Mouse (Mus musculus): ENCODE results near the gene Mras.

The Mras gene

DNA sequence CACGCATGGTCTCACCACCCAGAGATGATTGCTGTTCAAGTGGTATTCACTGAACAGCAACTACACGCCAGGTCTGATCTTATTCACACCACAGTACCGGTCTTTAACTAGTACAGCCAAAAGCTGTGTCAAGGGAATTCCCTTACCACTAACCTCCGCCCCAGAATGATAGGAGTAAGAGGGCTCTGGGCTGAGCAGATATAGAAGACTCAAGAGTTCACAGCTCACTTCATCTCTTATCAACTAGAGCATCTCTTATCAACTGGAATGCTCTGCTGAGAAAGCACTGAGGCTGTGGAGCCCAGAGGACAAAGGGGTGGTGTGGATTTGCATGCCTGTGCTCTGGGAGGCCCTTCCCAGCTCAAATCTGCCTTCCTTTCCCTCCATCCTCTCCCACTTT is 25.4 kb downstream of the Mras start:
- no peak for DNase-seq (ENCODE audit: low spot score)

DNA sequence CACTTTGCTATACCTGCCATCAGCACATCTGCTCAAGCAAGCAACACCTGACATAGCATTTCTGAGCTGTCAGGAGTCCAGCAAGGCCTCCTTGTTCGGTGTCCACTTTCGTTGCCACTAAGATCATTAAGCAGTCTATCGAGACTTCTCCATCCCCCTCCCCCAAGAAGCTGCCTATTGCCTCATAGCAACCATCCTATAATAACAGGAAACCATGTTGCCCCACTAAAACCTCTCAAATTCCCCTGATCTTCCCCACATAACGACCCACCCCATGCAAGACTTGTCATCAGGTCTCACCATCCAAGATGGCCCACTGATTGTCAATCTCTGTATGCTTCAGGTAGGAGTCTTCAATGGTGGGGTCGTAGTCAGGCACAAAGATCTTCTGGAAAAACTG is 26.1 kb downstream of the Mras start:
- no peak for DNase-seq (ENCODE audit: low spot score)

DNA sequence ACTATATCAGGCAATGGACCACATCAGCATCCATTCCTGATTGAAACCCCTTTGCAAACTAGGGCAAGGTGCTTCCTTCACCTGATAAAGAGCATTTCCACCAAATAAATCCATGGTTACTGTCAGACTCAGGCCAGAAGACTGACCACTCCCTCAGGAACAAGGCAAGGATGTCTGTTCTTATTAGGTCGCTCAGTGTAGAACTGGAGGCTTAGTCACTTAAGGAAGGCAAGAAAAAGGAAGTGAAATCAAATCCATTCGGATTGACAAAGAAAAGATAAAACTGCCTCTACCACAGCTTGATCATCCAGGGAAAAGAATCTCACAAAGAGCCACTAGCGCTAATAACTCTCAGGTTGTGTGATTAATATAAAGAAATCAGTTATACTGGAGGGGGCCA is 27.9 kb downstream of the Mras start:
- DNase-seq (ENCODE audit: low spot score), result no peak

DNA sequence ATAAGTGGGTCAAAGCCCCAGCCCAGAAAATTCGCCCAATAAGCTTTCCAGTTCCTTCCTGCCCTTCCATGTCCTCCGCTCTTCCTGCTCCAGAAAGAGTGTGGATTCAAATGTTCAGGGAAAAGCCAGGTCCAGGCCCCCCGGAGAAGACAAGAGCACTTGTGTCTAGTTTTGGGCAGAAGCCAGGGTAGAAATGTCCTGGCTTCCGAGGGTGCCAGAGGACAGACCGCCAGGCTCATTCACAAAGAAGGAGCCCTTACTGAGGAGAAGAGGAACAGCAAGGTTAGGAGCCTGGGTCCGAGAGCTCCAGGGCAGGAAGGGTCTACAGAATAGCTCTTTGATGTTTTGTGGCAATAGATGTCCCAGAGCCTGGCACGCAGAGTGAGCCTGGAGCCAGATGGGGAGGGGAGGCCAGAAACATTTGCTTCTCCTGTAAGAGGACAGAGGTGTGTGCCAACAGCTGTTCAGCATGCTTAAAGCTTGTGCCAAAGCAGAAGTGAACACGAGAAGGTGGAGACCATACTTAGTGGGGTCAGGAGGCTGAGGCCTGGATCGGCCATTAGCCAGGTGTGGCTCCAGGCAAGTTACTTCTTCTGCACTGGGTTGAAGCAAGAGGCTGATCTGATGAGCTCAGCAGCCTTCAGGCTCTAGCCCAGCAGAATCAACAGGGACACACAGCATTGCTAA is 35.8 kb downstream of the Mras start:
- DNase-seq (ENCODE audit: low spot score), result no peak

DNA sequence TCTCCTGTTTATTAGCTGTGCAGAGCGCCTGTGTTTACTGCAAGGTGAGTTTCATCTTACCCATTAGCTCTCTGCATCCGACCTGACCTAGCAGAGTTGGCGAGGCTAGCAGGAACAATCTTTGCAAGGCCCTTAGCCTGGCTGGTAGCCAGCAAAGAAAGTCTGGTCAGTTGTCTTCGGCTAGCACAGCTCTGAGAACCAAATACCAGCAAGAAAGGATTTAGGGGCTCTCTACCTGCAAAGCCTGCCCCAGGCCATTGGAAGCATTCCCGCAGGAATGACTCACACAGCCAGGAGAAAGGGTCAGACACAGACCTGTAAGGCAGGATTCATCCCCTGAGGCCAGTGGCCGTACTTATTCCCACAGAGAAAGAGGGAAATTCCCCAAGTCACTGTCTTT is 36.4 kb downstream of the Mras start:
- DNase-seq (ENCODE audit: low spot score), result no peak

DNA sequence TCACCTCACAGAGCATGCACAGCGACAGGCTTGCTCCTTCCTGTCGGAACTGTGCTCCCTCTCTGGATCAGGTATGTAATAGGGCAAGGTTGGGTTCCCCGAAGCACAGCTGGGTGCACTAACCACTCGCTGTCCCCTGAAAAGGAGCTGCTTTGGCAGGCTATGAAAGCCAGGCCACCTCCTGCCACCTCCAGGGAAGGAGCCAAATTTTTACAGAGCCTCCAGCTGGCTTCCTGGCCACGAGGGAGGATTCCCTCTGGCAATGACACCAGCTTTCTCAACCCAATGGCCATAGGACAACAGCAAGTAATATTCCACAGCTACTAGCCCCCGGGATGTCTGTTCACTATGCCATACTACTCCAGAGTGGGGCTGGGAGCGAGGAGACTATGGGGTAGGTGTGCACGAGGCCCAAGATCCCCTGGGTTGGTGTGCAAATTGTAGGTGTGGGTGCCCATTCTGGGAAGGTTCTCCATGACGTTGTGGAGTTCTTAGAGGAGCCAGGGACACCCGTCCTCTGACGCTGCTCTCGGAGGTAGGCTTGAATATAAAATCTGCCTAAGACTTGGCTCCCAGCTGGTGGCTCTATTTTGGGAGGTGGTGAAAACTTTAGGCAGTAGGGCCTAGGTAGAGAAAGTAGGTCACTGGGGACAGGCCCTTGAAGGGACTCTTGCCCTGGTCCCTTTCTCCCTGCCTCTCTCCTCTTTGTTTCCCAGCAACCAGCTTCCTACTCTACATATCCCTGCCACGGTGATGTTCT is 39.9 kb downstream of the Mras start:
- DNase-seq (ENCODE audit: low spot score), result no peak

DNA sequence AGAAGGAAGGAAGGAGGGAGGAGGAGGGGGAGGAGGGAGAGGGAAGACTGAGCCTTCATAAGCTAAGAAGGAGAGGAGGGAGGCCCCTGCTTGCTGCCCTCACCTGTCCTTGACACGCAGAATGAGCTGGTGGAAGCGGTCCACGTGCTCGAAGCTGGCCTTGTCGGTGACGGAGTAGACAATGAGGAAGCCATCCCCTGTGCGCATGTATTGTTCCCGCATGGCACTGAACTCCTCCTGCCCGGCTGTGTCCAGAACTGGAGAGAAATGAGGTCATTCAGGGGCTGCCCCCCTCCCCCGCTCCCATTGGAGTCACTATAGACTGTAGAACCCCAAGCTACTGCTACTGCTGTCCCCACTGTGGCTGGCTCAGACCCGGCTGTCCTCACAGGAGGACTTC is 42.8 kb downstream of the Mras start:
- no peak for DNase-seq (ENCODE audit: low spot score)

DNA sequence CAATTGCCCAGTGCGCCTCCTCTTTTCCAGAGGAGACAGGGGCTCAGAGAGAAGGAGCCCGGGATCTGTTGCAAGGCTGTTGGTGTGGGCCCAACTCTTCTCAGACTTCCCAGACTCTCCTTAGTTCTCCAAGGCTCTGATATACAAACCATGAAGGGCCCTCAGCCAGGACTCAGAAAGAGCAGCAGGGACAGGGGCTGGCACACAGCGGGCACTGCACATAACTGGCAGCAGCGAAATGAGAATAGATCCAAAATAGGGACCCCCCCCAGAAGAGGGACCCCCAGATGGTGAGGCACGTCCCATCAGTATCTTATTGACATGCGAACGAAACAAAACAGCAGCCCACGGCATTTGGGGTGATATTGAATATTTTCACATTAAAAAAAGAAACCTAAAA is 44.0 kb downstream of the Mras start:
- DNase-seq (ENCODE audit: low spot score), result no peak

DNA sequence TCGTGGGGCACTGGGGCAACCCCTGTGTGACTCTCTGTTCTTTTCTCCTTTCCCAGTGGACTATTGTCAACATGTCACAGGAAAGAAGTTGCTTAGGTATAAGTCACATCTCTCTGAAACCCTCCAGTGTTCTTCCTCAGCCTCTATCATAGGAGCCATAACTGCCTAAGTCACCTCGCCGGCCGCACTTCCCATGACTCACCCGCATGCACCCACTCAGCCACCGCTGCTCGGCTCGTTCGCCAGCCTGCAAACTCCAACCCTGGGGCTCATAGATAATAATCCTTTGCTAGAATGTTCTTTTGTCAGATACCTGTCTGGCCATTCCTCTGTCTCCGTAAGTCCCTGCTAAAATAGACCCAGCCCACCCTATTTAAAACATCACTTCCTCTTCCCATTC is 45.6 kb downstream of the Mras start:
- DNase-seq (ENCODE audit: low spot score), result no peak

DNA sequence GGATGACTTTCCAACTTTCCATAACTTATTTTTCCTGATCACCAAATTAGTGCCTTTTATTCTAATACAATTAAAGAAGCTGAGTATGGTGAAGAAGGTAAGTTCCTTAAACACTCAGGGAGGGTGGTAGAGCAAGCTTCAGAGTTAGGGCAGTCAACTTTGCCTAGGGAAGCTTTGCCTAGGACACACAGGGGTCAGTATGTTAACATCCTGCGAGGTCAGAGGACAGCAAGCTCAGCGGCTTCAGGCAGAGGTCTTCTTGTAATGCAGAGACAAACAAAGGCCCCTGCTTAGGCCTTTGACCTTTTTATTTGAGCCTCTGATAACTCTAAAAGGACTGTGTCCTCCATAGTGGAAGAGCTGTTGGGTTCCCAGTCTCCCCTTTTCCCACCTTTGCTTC is 46.5 kb downstream of the Mras start:
- DNase-seq (ENCODE audit: low spot score), result no peak

DNA sequence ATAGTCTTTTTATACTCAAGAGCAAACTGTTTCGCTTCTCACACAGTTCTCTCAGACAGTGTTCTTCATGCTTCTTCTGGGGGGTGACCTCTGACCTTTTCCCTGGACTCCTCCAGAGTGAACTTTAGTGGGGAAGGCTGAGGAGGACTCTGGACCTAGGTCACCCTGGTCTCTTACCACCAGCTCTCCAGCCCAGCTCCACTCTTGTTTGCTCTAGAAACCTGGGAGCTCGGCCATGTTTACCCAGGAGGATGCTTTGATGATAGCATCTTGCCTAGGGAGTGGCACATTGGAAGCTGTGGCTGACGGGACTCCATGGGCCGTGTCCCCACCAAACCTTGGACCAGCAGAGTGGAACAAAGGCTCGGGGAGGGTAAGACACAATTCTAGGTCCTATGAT is 47.0 kb downstream of the Mras start:
- DNase-seq (ENCODE audit: low spot score), result no peak

DNA sequence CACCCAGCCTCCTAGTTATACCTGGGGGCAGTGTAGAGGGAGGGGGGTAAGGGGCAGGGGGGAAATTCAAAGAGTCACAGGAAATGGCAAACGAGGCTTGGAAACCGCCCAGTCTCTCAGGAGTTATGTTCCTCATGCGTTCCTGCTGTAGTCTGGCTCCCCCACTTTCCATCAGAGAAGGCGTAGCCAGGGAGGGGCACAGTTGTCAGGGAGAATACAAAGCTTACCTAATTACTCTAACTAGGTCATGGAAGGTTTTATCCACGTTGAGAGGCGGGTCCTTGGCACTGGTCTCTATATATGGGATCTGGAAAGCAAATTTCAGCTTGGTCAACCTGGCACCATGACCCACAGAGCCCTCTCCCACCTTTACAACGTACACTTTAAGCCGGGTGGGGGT is 47.7 kb downstream of the Mras start:
- no peak for DNase-seq (ENCODE audit: low spot score)

DNA sequence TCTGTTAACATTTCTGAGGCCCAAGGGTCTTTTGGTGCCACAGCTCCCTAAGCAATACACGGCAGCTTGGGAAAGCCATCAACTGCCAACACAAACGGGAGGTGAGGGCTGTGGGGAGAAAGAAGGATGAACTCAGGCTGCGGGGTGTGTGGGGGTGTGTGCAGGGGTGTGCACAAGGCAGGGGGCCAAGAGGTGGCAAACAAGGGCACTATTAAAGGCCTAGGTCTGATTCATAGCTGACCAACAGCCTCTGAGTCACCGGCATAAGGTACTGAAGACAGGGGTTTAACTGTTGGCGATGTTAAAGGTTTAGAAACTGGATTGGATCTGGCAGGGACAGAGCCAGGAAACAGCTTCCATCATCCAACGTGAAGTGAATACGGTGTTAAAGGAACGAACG is 48.3 kb downstream of the Mras start:
- no peak for DNase-seq (ENCODE audit: low spot score)

DNA sequence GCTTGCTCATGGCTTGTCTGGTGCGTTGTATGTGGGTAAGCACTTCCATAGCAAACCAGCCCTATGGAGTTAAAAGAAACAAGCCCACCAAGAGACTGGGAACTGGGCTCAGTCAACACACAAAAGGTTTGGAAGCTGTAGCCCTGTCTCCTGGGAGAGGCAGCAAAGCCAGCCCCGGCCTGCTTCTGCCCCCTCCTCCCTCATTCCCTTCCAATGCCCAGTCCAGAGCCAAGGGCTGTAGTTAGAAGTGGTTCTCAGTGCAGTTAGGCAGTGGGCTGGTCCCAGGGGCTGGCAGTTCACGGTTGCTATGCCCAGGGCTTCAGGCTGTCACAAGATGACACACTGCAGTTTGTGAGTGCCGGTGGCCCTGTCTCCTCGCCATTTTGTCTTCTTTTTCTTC is 49.1 kb downstream of the Mras start:
- DNase-seq (ENCODE audit: low spot score), result no peak

DNA sequence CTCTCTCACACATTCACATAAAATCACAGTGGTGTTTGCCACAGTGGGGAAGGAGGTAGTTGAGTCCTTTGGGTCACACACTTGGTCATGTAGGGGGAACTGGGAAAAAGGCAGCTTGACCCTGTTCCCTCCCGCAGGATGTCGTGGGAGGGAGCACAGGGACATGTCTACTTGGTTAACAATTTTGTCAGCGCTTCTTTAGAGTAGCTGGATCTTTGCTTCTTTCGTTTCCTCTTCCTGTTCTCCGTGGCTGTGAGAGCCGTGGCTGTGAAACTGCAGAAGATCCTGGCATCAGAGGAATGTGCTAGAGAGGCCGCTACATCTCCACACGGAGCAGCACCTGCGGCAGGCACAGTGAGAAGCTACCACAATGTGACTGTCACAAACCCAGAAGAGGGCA is 54.6 kb downstream of the Mras start:
- no peak for DNase-seq (ENCODE audit: low spot score)

DNA sequence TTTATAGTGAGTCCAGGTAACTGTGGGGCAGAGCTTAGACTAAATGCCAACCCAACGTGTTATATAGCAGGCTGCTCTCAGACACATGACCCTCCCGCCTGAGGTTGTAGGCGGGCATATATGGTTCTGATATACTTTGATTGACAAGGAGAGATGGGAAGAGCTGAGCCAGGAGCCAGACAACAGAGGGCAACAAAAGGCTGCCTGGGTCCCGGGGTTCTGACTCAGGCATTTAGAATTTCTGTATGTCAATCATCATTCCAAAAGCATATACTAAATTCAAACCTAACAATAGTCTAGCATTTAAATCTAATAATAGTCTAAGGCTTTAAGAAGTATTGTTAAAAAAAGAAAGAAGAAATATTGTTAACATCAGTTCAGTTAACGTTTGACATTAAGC is 58.0 kb downstream of the Mras start:
- DNase-seq (ENCODE audit: low spot score), result no peak

DNA sequence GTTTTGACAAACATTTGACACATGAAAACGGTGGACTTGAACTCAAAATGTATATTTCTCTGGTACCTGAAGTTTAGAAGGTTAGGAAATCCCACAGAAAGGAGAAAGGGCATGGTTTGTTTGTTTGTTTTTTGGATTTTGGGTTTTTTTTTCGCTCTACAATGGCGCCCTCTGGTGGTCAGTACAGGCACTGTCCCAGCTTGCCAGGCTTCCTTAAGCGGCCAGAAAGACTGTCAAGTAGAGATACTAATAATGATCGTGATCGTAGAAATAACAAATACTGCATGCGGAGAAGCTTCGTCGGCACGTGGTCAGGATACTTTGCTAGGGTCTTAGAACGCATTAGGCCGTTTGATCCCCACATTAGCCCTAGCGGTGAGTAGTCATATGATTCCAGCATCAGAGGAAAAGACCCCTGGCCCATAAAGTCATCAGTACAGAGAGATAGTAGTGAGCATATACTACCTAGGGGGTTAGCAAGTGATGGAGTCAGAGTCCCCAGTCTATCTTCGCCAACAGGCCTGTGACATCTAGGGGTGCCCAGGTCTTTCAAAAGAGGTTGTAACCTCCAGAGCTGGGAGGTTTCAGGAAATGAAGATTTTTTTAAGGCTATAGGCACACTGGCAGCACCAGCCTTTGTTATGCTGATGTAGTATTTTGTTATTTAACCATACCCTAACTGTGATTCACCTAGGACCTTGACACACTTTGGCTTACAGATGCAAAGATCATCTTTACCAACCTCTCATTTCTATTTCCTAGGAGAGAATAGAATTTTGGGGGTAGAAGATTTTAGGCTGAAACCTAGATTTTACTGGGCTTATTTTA is 60.4 kb downstream of the Mras start:
- peak; percentile 61 for DNase-seq (ENCODE audit: low spot score)

DNA sequence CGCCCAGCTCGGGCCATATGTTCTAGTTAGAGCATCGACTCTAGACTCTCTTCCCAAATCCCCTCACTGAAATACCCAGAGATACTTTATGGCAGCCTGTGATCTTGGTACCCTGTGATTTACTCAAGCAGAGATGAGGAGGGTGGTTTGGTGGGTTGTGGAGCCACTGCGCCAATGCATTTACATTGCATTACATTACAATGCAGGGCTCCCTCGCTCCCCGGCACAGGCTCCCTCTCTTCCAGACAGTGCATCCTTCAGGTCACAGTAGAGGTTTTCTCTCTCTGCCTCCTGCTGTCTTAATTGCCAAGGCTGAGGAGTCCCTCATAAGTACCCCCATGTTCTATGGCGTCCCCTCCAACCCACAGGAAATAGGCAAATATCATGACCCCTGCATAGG is 68.8 kb downstream of the Mras start:
- DNase-seq (ENCODE audit: low spot score), result no peak

DNA sequence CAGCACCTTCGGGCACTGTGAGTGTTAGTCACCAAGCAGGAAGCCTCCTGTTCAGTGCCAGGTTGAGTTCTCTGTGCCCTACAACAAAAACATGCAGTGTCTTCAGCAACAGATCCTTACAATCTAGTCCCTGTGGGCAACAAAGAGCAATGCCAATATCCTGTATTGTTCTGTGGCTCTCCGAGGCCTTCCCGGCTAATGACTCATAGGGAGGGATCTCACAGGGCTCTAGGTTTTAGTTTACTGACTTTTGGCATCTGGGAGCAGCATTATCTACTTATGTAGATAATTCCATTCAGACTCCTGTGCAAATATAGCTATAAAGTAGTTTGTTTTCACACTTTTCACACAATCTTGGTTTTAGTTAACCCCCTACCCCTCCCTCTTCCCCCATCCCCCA is 71.3 kb downstream of the Mras start:
- DNase-seq (ENCODE audit: low spot score), result no peak

DNA sequence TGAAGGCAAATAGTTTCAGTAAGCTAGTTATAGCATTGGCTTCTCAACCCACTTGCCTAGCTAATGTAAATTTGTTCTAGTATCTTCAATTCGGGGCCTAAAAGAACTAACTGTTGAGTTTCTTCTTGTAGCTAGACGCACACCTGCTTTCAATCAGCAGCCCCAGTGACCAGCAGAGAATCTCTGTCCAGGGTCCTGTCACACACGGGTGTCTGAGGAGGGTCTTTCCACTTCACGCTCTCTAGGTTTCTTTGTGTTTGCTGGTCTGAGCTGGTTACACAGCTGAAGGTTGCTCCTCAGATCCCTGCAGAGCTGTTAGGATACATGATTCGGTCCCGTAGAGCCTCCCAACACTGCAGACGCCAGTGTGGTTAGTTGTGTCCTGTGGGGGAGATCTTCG is 74.1 kb downstream of the Mras start:
- DNase-seq (ENCODE audit: low spot score), result no peak

DNA sequence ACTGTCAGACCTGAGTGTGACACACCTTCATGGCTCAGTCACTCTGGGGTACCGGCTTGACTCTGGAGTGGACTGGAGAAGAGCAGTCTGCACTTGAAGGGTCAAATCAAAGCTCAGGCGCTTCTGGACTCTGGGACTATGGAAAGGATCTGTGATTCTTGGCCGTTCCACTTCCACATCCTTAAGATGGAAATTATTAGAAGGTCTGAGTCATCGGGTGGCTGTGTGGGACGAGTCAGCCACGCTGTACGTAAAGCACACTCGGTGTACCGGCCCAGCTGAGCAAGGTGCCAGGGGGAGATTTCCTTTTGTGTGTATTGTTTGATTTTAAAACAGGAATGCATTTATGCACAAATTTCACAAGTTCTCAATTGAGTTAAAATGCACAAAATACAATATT is 75.2 kb downstream of the Mras start:
- DNase-seq (ENCODE audit: low spot score), result no peak

DNA sequence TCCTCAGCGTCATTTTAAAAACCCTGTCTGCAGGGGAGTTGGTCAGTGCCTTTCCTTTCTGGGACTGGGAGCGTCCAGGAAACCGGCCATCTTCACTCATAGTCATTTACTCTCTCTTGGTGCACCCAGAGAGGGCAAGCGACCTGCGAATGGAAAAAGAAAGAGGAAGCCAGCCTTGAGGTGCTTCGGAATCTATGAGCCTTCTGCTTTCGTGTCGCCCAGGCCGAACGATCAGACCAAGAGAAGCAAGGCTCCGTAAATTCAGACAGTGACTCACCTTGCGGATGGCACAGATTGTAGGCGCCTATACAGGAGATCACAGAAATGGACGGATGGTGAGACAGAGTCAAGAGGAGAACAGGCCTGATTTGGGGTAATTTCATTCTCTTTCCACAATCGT is 78.2 kb downstream of the Mras start:
- no peak for DNase-seq (ENCODE audit: low spot score)

Data from urinary bladder, postnatal 25 days (tissue).